Mouse (Mus musculus): ENCODE data around the gene Nrn1. TPM values are rescaled to one million over a fixed set of nuclear protein-coding genes. Genes with fewer than 3 reads are reported as not detected.
A peak's percentile ranks its signal among the peaks of the same experiment; 100 is the strongest.

The Nrn1 gene
- polyA plus RNA-seq, 1 experiment from 2014 or later: 0.12 TPM

DNA sequence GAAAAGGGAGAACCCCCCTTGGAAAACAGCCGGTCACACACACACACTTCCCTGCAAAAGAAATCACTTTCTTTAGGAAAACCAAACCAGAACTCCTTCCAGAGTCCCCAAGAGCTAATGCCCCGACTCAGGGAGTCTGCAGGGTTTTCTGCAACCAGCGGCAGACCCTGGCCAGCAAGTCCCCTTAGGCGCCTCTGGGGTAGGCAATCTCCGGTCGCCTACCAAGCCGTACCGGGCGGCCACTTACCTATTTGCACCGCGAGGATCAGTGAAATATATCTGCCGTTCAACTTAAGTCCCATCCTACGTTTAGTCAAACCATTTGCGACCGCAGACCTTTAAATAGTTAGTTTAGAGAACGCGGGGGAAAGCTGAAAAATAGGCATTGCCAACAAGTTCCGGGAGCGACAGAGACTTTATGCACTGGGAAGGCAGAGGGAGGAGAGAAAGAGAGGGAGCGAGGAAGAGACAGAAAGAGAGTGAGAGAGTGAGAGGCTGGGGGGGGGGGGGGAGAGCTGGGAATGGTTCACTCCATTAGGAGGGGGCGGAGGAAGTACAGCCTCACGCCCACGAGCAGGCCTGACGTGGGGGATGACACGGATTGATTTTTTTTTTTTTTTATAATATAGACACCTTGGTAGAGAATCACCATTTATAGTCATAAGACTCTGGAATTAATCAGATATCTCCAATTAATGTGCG lies 791 bp downstream of the Nrn1 start:
- Histone ChIP-seq H3K36me3 (ENCODE audit: insufficient read depth) (no peaks in the 10 kb centered on the region), H3K4me2 (peak overlapping the region; percentile 66; the same call in 1 of the 2 replicates), H3K9ac (no peak overlapping the region), H3K9me3 (ENCODE audit: low read depth, low read length) (no peaks in the 10 kb centered on the region), H3K27ac (ENCODE audit: low read depth) (no peak overlapping the region), H3K4me1 (ENCODE audit: insufficient read depth) (0 out of 2 replicates have a peak, but pooled peaks cover 3% of the 10 kb centered on the region), H3K27me3 (ENCODE audit: insufficient read depth, low read length) (peaks cover 76% of the 10 kb centered on the region), H3K4me3 (ENCODE audit: low read depth, low read length) (peak overlapping the region; percentile 43; the same call in 1 of the 2 replicates)
- WGBS: under 1% methylated on average over 26 of the region's 26 CpGs
- DNase-seq (peak; percentile 37), ATAC-seq (ENCODE audit: insufficient read depth) (no peak)
- TF ChIP-seq CTCF (IDR thresholded peaks at IDR 0.05; ENCODE audit: low read depth): no peak

DNA sequence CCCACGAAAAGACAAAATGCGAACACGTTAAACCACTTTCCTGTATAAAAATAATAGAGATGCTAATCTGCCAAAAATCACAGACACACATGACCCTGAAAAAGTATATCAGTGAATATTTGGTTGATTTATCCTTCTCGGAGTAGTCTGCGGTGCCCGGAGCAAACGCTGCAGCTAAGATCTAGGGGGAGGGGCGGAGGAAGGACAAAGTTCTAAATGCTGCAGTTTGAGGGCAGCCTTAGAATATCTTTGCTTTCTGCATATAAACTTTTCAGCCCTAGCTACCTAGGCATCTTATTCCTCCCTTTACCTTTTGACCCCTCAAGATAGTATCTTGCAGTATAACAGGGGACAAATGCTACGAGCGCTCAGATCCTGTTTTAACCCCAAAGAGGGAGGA lies 1.4 kb downstream of the Nrn1 start:
- Histone ChIP-seq H3K27ac (ENCODE audit: low read depth) (no peak overlapping the region), H3K4me1 (ENCODE audit: insufficient read depth) (0 out of 2 replicates have a peak, but pooled peaks cover 3% of the 10 kb centered on the region), H3K9ac (no peak overlapping the region), H3K36me3 (ENCODE audit: insufficient read depth) (no peaks in the 10 kb centered on the region), H3K4me3 (ENCODE audit: low read depth, low read length) (no peak overlapping the region), H3K27me3 (ENCODE audit: insufficient read depth, low read length) (peaks cover 82% of the 10 kb centered on the region), H3K9me3 (ENCODE audit: low read depth, low read length) (no peaks in the 10 kb centered on the region), H3K4me2 (no peak overlapping the region)
- DNase-seq (peak; percentile 34), ATAC-seq (ENCODE audit: insufficient read depth) (no peak)
- TF ChIP-seq CTCF (IDR thresholded peaks at IDR 0.05; ENCODE audit: low read depth): no peak
- WGBS: 2% methylated on average over 10 of the region's 10 CpGs

DNA sequence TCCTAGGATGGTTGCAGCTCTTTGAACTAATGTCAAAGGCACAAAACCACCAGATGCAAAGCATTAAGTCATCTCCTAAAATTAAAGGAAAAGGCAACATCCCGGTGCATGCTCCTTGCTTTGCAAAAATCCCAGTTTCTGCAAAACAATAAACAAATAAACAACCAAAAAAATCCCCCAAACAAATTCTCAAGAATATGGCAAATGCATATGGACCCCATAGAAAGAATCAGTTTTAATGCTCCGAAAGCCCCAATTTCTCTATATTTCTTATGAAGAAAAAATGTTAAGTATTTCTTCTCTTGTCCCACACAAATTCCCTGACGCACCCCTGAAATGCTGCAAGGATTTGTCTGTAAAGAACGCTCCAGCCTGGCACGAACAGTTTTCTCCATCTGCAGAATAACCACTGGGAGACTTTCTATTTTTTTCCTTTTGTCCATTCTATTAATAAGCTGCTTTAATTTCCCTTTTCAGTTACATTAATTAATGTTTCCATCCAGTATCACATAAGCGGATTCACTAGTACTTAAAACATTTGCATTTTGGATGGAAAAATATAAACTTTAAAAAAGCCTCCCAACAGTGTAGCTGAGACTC lies 1.9 kb downstream of the Nrn1 start:
- no peak overlapping the region for H3K4me3 ChIP-seq (ENCODE audit: low read depth, low read length)
- no peak overlapping the region for H3K27ac ChIP-seq (ENCODE audit: low read depth)
- 6% methylated on average over 6 of the region's 6 CpGs for WGBS
- H3K4me2 ChIP-seq: no peak overlapping the region
- 0 out of 2 replicates have a peak, but pooled peaks cover 3% of the 10 kb centered on the region for H3K9me3 ChIP-seq (ENCODE audit: low read depth, low read length)
- 0 out of 2 replicates have a peak, but pooled peaks cover 3% of the 10 kb centered on the region for H3K4me1 ChIP-seq (ENCODE audit: insufficient read depth)
- DNase-seq (no peak), ATAC-seq (ENCODE audit: insufficient read depth) (no peak)
- H3K9ac ChIP-seq: no peak overlapping the region
- peaks cover 87% of the 10 kb centered on the region for H3K27me3 ChIP-seq (ENCODE audit: insufficient read depth, low read length)
- no peaks in the 10 kb centered on the region for H3K36me3 ChIP-seq (ENCODE audit: insufficient read depth)
- no peak for TF ChIP-seq CTCF (IDR thresholded peaks at IDR 0.05; ENCODE audit: low read depth)

DNA sequence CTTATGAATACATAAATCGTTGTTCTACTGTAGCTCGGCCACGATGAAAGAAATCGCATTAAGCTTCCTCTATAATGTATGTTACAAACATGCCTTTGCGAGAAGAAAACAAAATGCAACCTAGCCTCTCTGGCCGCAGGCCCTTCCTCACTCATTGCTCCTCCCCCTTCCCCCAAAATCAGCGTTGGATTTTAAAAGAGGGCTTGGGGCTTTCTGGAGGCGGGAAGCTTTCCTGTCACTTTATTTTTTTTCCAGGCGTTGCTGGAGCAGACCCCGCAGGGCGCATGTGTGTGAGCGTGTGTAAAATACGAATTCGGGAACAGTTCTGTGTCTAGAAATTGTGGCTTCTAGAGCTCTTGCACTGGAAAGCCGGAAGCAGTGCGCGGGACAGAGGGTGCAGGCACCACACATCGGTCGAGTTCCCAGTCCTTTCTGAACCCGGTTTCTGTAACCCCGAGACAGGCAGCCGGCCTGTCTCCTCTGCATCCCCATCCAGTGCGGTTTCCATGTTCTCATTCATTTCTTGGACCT lies 2.9 kb downstream of the Nrn1 start:
- no peak for TF ChIP-seq CTCF (IDR thresholded peaks at IDR 0.05; ENCODE audit: low read depth)
- under 1% methylated on average over 23 of the region's 23 CpGs for WGBS
- H3K4me1 ChIP-seq (ENCODE audit: insufficient read depth): 0 out of 2 replicates have a peak, but pooled peaks cover 3% of the 10 kb centered on the region
- peaks cover 95% of the 10 kb centered on the region for H3K27me3 ChIP-seq (ENCODE audit: insufficient read depth, low read length)
- peak overlapping the region; percentile 63 for H3K4me2 ChIP-seq
- peak; percentile 59 for DNase-seq
- H3K36me3 ChIP-seq (ENCODE audit: insufficient read depth): no peaks in the 10 kb centered on the region
- H3K27ac ChIP-seq (ENCODE audit: low read depth): no peak overlapping the region
- no peak for ATAC-seq (ENCODE audit: insufficient read depth)
- H3K4me3 ChIP-seq (ENCODE audit: low read depth, low read length): peak overlapping the region; percentile 34
- 0 out of 2 replicates have a peak, but pooled peaks cover 3% of the 10 kb centered on the region for H3K9me3 ChIP-seq (ENCODE audit: low read depth, low read length)
- H3K9ac ChIP-seq: no peak overlapping the region

DNA sequence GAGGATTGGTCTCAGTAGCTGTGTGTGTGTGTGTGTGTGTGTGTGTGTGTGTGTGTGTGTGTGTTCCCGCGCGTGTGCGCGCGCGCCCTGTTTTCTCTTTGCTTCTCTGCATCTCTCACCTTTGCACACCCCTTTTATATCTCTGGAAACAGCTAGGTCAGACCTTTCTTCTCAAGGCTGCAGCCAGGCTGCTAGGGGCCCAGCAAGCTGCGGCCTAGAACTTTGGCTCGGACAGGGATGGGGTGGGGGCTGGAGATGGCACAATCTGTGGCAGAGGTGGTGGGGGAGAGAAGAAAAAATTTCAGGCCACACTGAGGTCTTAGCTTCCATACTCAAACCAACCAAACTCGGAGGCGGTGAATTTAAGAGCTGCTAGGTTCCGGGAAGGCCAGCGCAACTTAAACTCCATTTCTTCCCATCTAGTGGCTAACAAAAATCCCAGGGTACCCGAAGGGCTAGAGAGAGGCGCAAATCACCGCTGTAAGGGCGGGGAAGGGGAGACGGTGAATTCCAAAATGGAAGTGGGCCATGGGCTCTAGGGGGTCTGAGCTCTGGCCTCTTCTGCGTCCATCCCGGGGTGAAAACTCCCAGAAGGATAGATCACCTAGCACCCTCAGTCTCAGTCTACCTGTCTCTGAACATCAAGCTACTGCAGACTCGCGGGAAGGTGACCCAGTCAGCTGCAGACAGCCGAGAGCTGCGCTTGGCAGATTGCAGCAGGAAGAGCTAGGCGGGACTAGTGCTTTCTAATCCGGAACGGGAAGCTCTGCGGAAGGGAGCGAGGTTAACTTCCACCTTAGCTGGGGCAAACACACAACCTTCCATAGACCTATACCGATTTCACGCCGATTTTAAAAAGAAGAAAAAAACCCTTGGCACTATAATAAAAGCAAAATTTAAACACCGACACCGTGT lies 3.7 kb downstream of the Nrn1 start:
- Histone ChIP-seq H3K36me3 (ENCODE audit: insufficient read depth) (no peaks in the 10 kb centered on the region), H3K4me1 (ENCODE audit: insufficient read depth) (no peaks in the 10 kb centered on the region), H3K27ac (ENCODE audit: low read depth) (no peak overlapping the region), H3K4me2 (peak overlapping the region; percentile 63), H3K9ac (no peak overlapping the region), H3K9me3 (ENCODE audit: low read depth, low read length) (0 out of 2 replicates have a peak, but pooled peaks cover 3% of the 10 kb centered on the region), H3K4me3 (ENCODE audit: low read depth, low read length) (peak overlapping the region; percentile 34), H3K27me3 (ENCODE audit: insufficient read depth, low read length) (peaks cover 95% of the 10 kb centered on the region)
- WGBS: 3% methylated on average over 34 of the region's 34 CpGs
- TF ChIP-seq CTCF (IDR thresholded peaks at IDR 0.05; ENCODE audit: low read depth): no peak
- ATAC-seq (ENCODE audit: insufficient read depth): no peak
- DNase-seq: peak; percentile 69

DNA sequence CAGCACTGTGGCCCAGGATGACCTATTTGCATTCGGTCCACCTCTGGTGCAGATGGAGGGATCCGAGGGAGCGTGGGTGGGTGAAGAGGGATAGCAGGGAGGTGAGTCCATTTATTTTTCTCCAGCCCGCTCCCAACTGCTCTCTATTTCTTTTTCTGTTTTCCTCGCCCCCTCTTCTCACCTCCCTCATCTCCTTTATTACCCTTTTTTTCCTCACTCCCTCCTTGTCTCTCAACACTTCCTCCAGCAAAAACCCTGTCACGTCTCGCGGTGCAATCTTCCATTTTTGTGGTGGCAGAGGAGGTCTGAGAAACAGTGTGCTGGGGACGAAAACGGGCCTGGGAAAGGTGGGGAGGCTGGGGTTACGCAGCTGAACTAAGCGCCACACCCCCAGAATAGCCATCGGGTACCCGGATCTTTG lies 4.6 kb downstream of the Nrn1 start:
- no peak for DNase-seq
- Histone ChIP-seq H3K36me3 (ENCODE audit: insufficient read depth) (no peaks in the 10 kb centered on the region), H3K4me3 (ENCODE audit: low read depth, low read length) (no peak overlapping the region), H3K9me3 (ENCODE audit: low read depth, low read length) (0 out of 2 replicates have a peak, but pooled peaks cover 3% of the 10 kb centered on the region), H3K4me1 (ENCODE audit: insufficient read depth) (no peaks in the 10 kb centered on the region), H3K27me3 (ENCODE audit: insufficient read depth, low read length) (peaks cover 98% of the 10 kb centered on the region), H3K4me2 (no peak overlapping the region), H3K9ac (no peak overlapping the region), H3K27ac (ENCODE audit: low read depth) (no peak overlapping the region)
- TF ChIP-seq CTCF (IDR thresholded peaks at IDR 0.05; ENCODE audit: low read depth): no peak
- 12% methylated on average over 14 of the region's 14 CpGs for WGBS
- ATAC-seq (ENCODE audit: insufficient read depth): no peak

Data from lung, embryonic 14.5 days (tissue).